Comparison of ENCODE assay signal across 9 mouse cellular contexts in genomic region chr10:59864232-59864875, GRCm38 (mm10). TPM values are rescaled to one million over a fixed set of nuclear protein-coding genes. Genes with fewer than 3 reads are reported as not detected.
A peak's percentile ranks its signal among the peaks of the same experiment; 100 is the strongest.
DNase-seq lines count a peak whose midpoint lies in the region; ATAC-seq and TF ChIP-seq lines count a peak whose summit lies in the region.
"Had no signal": no experiment of that assay in that cellular context is flagged by ENCODE, and none has a peak within 500 bp of the region (broad histone marks: within the 10 kb centered on the region; RNA-seq: fewer than 3 reads in every experiment).

No protein-coding gene starts in this region.

- no peaks in the 10 kb centered on the region for H3K27me3 ChIP-seq in lung, postnatal 0 days (replicated peaks; ENCODE audit: insufficient read depth, low read length)
- no peaks in the 10 kb centered on the region for H3K27me3 ChIP-seq in forebrain, embryonic 12.5 days
- H3K27me3 ChIP-seq: liver, embryonic 15.5 days had no signal

- TF ChIP-seq EP300 in lung, postnatal 0 days (IDR thresholded peaks at IDR 0.05), result no peak

- ATAC-seq in lung, postnatal 0 days, result 0 out of 2 replicates have a peak, but pooled peaks have one; percentile 10
- ATAC-seq in forebrain, embryonic 12.5 days (ENCODE audit: low FRiP score), result 0 out of 2 replicates have a peak, but pooled peaks have one; percentile 44
- no peak for ATAC-seq in megakaryocyte progenitor cell, adult 5-6 weeks (replicated peaks; ENCODE audit: poor library complexity)

- H3K4me3 ChIP-seq in lung, postnatal 0 days (ENCODE audit: low read depth, low read length), result no peak overlapping the region
- no peak overlapping the region for H3K4me3 ChIP-seq in forebrain, embryonic 12.5 days (replicated peaks)
- H3K4me3 ChIP-seq: liver, embryonic 15.5 days had no signal

- TF ChIP-seq CTCF in lung, postnatal 0 days (IDR thresholded peaks at IDR 0.05), result no peak

- H3K27ac ChIP-seq in lung, postnatal 0 days (ENCODE audit: low read length), result no peak overlapping the region
- H3K27ac ChIP-seq in forebrain, embryonic 12.5 days, result no peak overlapping the region

- DNase-seq in lung, postnatal 0 days (ENCODE audit: low spot score), result no peak
- no peak for DNase-seq in lung, postnatal 36 days
- DNase-seq in layer of hippocampus, adult 18-20 months (ENCODE audit: low spot score in 2 of 2), result peak; percentile 50 to 74
- peak; percentile 18 to 25 for DNase-seq in thymus, adult 18-20 months
- no peak for DNase-seq in adrenal gland, postnatal 10 days
- DNase-seq in cerebellum, postnatal 25 days, result no peak

- H3K9me3 ChIP-seq in lung, postnatal 0 days (ENCODE audit: low read length), result no peaks in the 10 kb centered on the region
- no peaks in the 10 kb centered on the region for H3K9me3 ChIP-seq in forebrain, embryonic 12.5 days
- H3K9me3 ChIP-seq: liver, embryonic 15.5 days had no signal

- peaks cover 7% of the 10 kb centered on the region; the same call in 1 of the 2 replicates for H3K36me3 ChIP-seq in lung, postnatal 0 days (ENCODE audit: insufficient read depth, low read length)
- peaks cover 5% of the 10 kb centered on the region; the same call in 1 of the 2 replicates for H3K36me3 ChIP-seq in forebrain, embryonic 12.5 days (replicated peaks)

- WGBS in lung, postnatal 0 days, result 73% methylated on average over 19 of the region's 19 CpGs
- 83% methylated on average over 19 of the region's 19 CpGs for WGBS in forebrain, embryonic 12.5 days

- no peak overlapping the region for H3K4me2 ChIP-seq in lung, postnatal 0 days (replicated peaks; ENCODE audit: low read depth, low read length)
- H3K4me2 ChIP-seq in forebrain, embryonic 12.5 days, result no peak overlapping the region
- H3K4me2 ChIP-seq: liver, embryonic 15.5 days had no signal

- no peaks in the 10 kb centered on the region for H3K4me1 ChIP-seq in lung, postnatal 0 days (ENCODE audit: insufficient read depth, low read depth, low read length)
- peaks cover 13% of the 10 kb centered on the region; the same call in 1 of the 2 replicates for H3K4me1 ChIP-seq in forebrain, embryonic 12.5 days

- H3K9ac ChIP-seq in lung, postnatal 0 days (replicated peaks; ENCODE audit: low read depth), result no peak overlapping the region
- H3K9ac ChIP-seq in forebrain, embryonic 12.5 days, result no peak overlapping the region
- H3K9ac ChIP-seq: liver, embryonic 15.5 days had no signal

RNA-seq across cellular contexts. Expression of gene Dnajb12, which starts 15.0 kb away (rescaled TPM):
- polyA plus RNA-seq in lung, postnatal 0 days (2015; fragmentation: Nextera tagmentation; extraction: Ambion mirVana), result 19.8 and 24.4 TPM in 2 replicates
- 21.2 and 22.7 TPM in 2 replicates for polyA plus RNA-seq in forebrain, embryonic 12.5 days (2016; fragmentation: Nextera tagmentation; extraction: Ambion mirVana)
- 10 to 100 TPM; 52.7 to 53.2 TPM for total RNA-seq in layer of hippocampus, adult 18-20 months (2021)
- total RNA-seq in adrenal gland, postnatal 10 days (2021), result 10 to 100 TPM; 45.4 to 52.7 TPM
- total RNA-seq in megakaryocyte progenitor cell, adult 5-6 weeks (2015), result 21.1 and 23.3 TPM in 2 replicates
- 19.3 and 20.2 TPM in 2 replicates for total RNA-seq in megakaryocyte progenitor cell, adult 5-6 weeks (2017)

Comparison
In these comparisons a context has a peak if more than half of its experiments do, and no peak if none do; other contexts are left out.
1. DNase-seq: peak in layer of hippocampus, adult 18-20 months (2 of 2) and thymus, adult 18-20 months (2 of 2); none in lung, postnatal 0 days (single experiment), lung, postnatal 36 days (single experiment), adrenal gland, postnatal 10 days (single experiment) and cerebellum, postnatal 25 days (0 of 2).